Mouse (Mus musculus): Measurements from ENCODE around the gene Ssbp4. TPM values are rescaled to one million over a fixed set of nuclear protein-coding genes. Genes with fewer than 3 reads are reported as not detected.

The Ssbp4 gene
- polyA plus RNA-seq, 1 experiment from 2014 or later = 121 TPM

DNA sequence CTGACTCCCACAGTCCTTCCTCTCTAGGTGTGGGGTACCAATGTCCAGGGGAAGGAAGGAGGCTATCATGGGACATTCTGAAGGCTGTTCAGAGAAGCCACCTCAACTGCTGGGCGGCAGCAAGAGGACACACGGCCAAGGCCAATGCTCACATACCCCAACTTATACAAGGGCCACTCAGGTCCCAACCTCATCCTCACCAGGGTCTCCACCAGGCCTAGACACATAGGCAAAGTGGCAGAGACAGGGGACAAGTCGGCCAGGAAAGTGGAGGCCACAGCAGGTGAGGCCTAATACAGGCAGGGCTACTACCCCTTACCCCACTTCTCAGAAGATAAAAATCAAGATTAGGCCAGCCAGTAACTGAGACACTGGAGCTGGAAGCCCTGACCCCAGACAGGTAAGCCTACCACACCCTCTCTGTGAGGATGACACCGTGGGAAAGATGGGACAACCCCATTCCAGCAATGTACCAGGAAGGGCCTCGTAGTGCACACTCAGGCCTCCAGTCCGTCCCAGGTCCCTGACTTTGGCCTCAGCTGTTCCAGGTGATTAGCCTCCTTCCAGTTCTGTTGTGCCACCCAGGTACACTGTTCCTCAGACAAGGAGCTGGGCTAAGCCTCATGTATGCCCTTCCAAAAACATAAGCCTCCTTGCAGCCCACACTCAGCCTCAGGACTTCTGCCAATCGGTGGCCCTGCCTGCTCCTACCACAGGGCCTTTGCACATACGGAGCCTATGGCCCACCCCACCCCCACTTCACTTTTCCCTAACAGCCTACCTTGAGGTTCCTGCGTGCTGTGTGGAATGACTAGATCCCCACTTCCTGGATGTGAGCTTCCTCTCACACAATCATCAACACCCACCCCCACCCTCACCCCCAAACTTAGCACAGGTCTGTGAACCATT, 2.5 kb downstream of the Ssbp4 start:
- Histone ChIP-seq H3K4me2 (ENCODE audit: low read length) (no peak overlapping the region), H3K36me3 (ENCODE audit: control insufficient read depth, insufficient read depth) (no peaks in the 10 kb centered on the region; the same call in 1 of the 2 replicates), H3K27me3 (replicated peaks; ENCODE audit: control insufficient read depth, insufficient read depth, low read length) (peaks cover 5% of the 10 kb centered on the region; the same call in 1 of the 2 replicates), H3K27ac (ENCODE audit: low read length) (no peak overlapping the region), H3K4me1 (replicated peaks; ENCODE audit: control insufficient read depth, insufficient read depth, low read length) (peaks cover 51% of the 10 kb centered on the region), H3K9ac (replicated peaks; ENCODE audit: low read depth, low read length) (no peak overlapping the region), H3K9me3 (ENCODE audit: control insufficient read depth, low read length) (no peaks in the 10 kb centered on the region), H3K4me3 (replicated peaks; ENCODE audit: low read length) (no peak overlapping the region)
- WGBS = 91% methylated on average over 9 of the region's 9 CpGs
- no peak for ATAC-seq

GRCm38 (mm10) chr8:70604558-70604957, 4.1 kb downstream of the Ssbp4 start:
- H3K4me3 ChIP-seq (replicated peaks; ENCODE audit: low read length) = no peak overlapping the region
- H3K4me2 ChIP-seq (ENCODE audit: low read length) = no peak overlapping the region
- ATAC-seq = no peak
- H3K4me1 ChIP-seq (replicated peaks; ENCODE audit: control insufficient read depth, insufficient read depth, low read length) = peaks cover 45% of the 10 kb centered on the region
- H3K27ac ChIP-seq (ENCODE audit: low read length) = no peak overlapping the region
- no peaks in the 10 kb centered on the region; the same call in 1 of the 2 replicates for H3K36me3 ChIP-seq (ENCODE audit: control insufficient read depth, insufficient read depth)
- H3K9me3 ChIP-seq (ENCODE audit: control insufficient read depth, low read length) = no peaks in the 10 kb centered on the region
- WGBS = 86% methylated on average over 7 of the region's 7 CpGs
- peaks cover 5% of the 10 kb centered on the region; the same call in 1 of the 2 replicates for H3K27me3 ChIP-seq (replicated peaks; ENCODE audit: control insufficient read depth, insufficient read depth, low read length)
- no peak overlapping the region for H3K9ac ChIP-seq (replicated peaks; ENCODE audit: low read depth, low read length)

- 92% methylated on average over 13 of the region's 13 CpGs for WGBS
- Histone ChIP-seq H3K9me3 (ENCODE audit: control insufficient read depth, low read length) (no peaks in the 10 kb centered on the region), H3K27me3 (replicated peaks; ENCODE audit: control insufficient read depth, insufficient read depth, low read length) (no peaks in the 10 kb centered on the region), H3K4me1 (replicated peaks; ENCODE audit: control insufficient read depth, insufficient read depth, low read length) (peaks cover 43% of the 10 kb centered on the region), H3K4me2 (ENCODE audit: low read length) (no peak overlapping the region), H3K9ac (replicated peaks; ENCODE audit: low read depth, low read length) (no peak overlapping the region), H3K36me3 (ENCODE audit: control insufficient read depth, insufficient read depth) (no peaks in the 10 kb centered on the region; the same call in 1 of the 2 replicates), H3K27ac (ENCODE audit: low read length) (no peak overlapping the region), H3K4me3 (replicated peaks; ENCODE audit: low read length) (no peak overlapping the region)
- ATAC-seq = no peak
These were observed 6.4 kb downstream of the Ssbp4 start for GRCm38 (mm10) chr8:70602139-70602811.

DNA sequence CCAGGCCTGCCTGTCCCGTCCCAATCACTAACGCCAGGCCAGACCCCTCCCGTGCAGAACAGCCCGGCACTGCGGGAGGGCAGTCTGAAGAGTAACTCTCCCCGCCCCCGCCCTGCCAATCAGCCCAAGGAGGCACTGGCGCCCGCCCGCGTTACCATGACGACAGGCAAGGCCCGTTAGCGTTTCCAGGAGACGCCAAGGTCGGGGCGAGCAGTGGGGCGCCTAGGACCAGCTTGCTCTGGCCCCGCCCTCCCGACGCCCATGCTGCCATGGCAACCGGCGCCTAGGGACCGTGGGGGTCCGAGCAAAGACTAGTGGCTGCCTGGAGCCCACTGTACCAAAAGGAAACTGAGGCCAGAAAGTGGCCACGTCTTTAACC, 7.4 kb downstream of the Ssbp4 start:
- Histone ChIP-seq H3K36me3 (ENCODE audit: control insufficient read depth, insufficient read depth) (no peaks in the 10 kb centered on the region; the same call in 1 of the 2 replicates), H3K9ac (replicated peaks; ENCODE audit: low read depth, low read length) (peak overlapping the region; percentile 37), H3K4me2 (ENCODE audit: low read length) (peak overlapping the region; percentile 53), H3K4me3 (replicated peaks; ENCODE audit: low read length) (peak overlapping the region; percentile 15), H3K4me1 (replicated peaks; ENCODE audit: control insufficient read depth, insufficient read depth, low read length) (peaks cover 40% of the 10 kb centered on the region), H3K27ac (ENCODE audit: low read length) (peak overlapping the region; percentile 71), H3K27me3 (replicated peaks; ENCODE audit: control insufficient read depth, insufficient read depth, low read length) (no peaks in the 10 kb centered on the region), H3K9me3 (ENCODE audit: control insufficient read depth, low read length) (no peaks in the 10 kb centered on the region)
- WGBS = under 1% methylated on average over 26 of the region's 26 CpGs
- peak; percentile 55 for ATAC-seq

DNA sequence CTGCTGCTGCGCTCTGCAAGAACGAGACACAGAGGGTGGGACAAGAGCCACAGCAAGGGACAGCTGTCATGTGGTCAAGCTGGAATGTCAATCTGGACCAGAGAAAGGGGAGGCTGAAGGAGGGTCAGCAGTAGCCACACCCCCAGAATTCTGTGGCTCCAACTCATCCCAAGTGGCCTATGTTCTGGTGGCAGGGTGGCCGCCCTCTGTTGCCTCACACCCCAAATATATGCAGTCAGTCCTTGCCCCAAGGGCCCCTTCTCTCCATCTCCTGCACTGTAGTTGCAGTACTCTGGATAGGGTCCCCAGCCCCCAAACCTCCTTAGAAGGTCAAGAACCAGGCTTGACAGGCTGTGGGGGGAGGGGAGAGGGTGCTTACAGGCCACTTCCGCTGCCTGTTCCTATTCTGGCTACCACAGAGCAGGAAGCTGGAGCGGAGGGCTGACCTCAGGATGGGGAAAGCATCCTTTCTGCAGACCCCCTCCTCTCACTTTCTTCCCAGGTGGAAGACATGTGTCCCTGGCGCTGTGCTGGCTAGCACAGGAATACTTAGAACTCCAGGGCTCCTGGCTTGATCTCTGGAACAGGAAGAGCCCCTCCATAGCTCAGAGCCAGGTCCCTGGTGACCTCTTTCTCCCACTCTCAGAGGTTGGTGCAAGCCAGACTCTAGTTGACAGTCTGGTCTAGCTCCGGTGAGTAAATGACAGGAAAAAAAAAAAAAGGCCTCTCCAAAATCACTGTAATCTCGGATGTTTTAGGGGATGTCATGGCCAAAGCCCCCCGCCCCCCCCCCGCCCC, 8.0 kb downstream of the Ssbp4 start:
- H3K36me3 ChIP-seq (ENCODE audit: control insufficient read depth, insufficient read depth) = no peaks in the 10 kb centered on the region; the same call in 1 of the 2 replicates
- peak overlapping the region; percentile 37 for H3K9ac ChIP-seq (replicated peaks; ENCODE audit: low read depth, low read length)
- H3K9me3 ChIP-seq (ENCODE audit: control insufficient read depth, low read length) = no peaks in the 10 kb centered on the region
- peak overlapping the region; percentile 15 for H3K4me3 ChIP-seq (replicated peaks; ENCODE audit: low read length)
- WGBS = 29% methylated on average over 9 of the region's 10 CpGs
- peak overlapping the region; percentile 71 for H3K27ac ChIP-seq (ENCODE audit: low read length)
- no peaks in the 10 kb centered on the region for H3K27me3 ChIP-seq (replicated peaks; ENCODE audit: control insufficient read depth, insufficient read depth, low read length)
- ATAC-seq = no peak
- H3K4me2 ChIP-seq (ENCODE audit: low read length) = peak overlapping the region; percentile 53
- peaks cover 38% of the 10 kb centered on the region for H3K4me1 ChIP-seq (replicated peaks; ENCODE audit: control insufficient read depth, insufficient read depth, low read length)

DNA sequence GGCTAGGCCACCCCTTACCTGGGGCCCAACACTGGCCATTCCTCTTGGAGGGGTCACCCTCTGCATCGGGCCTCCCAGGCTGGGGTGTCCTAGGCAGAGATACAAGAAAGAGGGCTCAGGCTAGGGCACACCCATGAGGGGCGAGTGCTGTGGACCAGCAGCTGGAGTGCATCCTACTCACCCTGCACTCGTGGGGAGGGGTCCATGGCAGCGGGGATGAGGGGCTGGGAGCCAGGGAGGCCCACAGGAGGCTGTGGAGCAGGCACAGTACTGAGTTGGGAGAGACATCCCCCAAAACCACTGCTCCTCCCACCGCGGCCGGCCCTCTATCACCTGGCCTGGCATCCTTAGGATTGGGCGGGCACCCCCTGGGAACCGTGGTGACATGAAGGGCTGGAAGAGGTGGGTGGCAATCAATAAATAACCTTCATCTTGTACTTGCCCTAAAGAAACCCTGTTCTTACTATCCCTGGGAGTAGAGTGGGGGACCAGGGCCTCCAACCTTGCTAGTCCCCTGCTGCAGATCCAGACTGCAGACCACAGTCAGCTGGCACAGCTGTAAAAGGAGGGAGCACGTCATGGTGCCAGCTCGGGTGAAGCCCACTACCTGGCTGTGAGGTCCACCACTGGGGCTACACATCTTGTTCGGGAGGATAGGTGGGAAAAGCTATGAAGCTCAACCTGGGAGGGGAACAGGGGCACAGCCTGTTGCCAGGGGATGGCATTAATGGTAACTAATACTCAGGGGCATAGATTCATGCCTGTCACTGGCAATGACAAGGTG, 9.0 kb downstream of the Ssbp4 start:
- Histone ChIP-seq H3K4me1 (replicated peaks; ENCODE audit: control insufficient read depth, insufficient read depth, low read length) (peaks cover 48% of the 10 kb centered on the region), H3K9ac (replicated peaks; ENCODE audit: low read depth, low read length) (no peak overlapping the region), H3K9me3 (ENCODE audit: control insufficient read depth, low read length) (no peaks in the 10 kb centered on the region), H3K4me2 (ENCODE audit: low read length) (no peak overlapping the region), H3K27me3 (replicated peaks; ENCODE audit: control insufficient read depth, insufficient read depth, low read length) (no peaks in the 10 kb centered on the region), H3K36me3 (ENCODE audit: control insufficient read depth, insufficient read depth) (no peaks in the 10 kb centered on the region; the same call in 1 of the 2 replicates), H3K27ac (ENCODE audit: low read length) (no peak overlapping the region), H3K4me3 (replicated peaks; ENCODE audit: low read length) (no peak overlapping the region)
- 86% methylated on average over 12 of the region's 12 CpGs for WGBS
- no peak for ATAC-seq

DNA sequence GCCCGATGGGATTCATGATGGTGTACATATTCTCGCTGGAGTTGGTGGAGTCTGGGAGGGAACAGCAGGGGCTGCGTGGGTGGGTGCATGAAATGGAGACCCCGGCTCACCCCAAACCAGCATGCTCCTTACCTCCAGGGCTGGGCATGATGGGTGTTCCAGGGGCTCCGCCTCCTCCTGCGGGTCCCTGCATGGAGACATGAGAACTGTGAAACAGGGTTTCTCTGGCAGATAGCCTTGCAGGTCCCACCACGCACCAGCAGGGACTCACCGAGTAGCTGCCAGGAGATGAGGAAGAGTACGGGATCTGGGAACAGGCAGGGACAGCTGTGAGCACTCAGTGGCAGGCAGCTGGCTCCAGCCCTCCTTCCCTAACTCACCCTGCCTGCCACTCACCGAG, 9.9 kb downstream of the Ssbp4 start:
- H3K4me2 ChIP-seq (ENCODE audit: low read length) = peak overlapping the region; percentile 87
- H3K36me3 ChIP-seq (ENCODE audit: control insufficient read depth, insufficient read depth) = no peaks in the 10 kb centered on the region; the same call in 1 of the 2 replicates
- whole genome bisulfite sequencing = 14% methylated on average over 10 of the region's 10 CpGs
- H3K27ac ChIP-seq (ENCODE audit: low read length) = no peak overlapping the region
- peak overlapping the region; percentile 54 for H3K9ac ChIP-seq (replicated peaks; ENCODE audit: low read depth, low read length)
- H3K4me1 ChIP-seq (replicated peaks; ENCODE audit: control insufficient read depth, insufficient read depth, low read length) = peaks cover 52% of the 10 kb centered on the region
- peak; percentile 1; the same call in 1 of the 2 replicates for ATAC-seq
- H3K27me3 ChIP-seq (replicated peaks; ENCODE audit: control insufficient read depth, insufficient read depth, low read length) = no peaks in the 10 kb centered on the region
- peak overlapping the region; percentile 53 for H3K4me3 ChIP-seq (replicated peaks; ENCODE audit: low read length)
- no peaks in the 10 kb centered on the region for H3K9me3 ChIP-seq (ENCODE audit: control insufficient read depth, low read length)

- H3K27me3 ChIP-seq (replicated peaks; ENCODE audit: control insufficient read depth, insufficient read depth, low read length) = no peaks in the 10 kb centered on the region
- peak overlapping the region; percentile 54 for H3K9ac ChIP-seq (replicated peaks; ENCODE audit: low read depth, low read length)
- peaks cover 56% of the 10 kb centered on the region for H3K4me1 ChIP-seq (replicated peaks; ENCODE audit: control insufficient read depth, insufficient read depth, low read length)
- H3K36me3 ChIP-seq (ENCODE audit: control insufficient read depth, insufficient read depth) = no peaks in the 10 kb centered on the region; the same call in 1 of the 2 replicates
- H3K27ac ChIP-seq (ENCODE audit: low read length) = no peak overlapping the region
- peak overlapping the region; percentile 53 for H3K4me3 ChIP-seq (replicated peaks; ENCODE audit: low read length)
- WGBS = under 1% methylated on average over 29 of the region's 29 CpGs
- no peaks in the 10 kb centered on the region for H3K9me3 ChIP-seq (ENCODE audit: control insufficient read depth, low read length)
- peak overlapping the region; percentile 87 for H3K4me2 ChIP-seq (ENCODE audit: low read length)
- ATAC-seq = peak; percentile 49
These were observed 10.4 kb downstream of the Ssbp4 start for GRCm38 (mm10) chr8:70598283-70598682.

Data from forebrain, embryonic 16.5 days (tissue).